Mouse (Mus musculus): ENCODE results near the gene 9430097D07Rik.

- TF ChIP-seq CTCF (IDR thresholded peaks at IDR 0.05; ENCODE audit: low read depth): no peak
- no peak for TF ChIP-seq EP300 (IDR thresholded peaks at IDR 0.05; ENCODE audit: low read depth)
Measured at GRCm38 (mm10) chr2:32597699-32598098, 22.2 kb upstream of the 9430097D07Rik start.

All from liver, embryonic 14.5 days (tissue).